Mouse (Mus musculus): ENCODE results near the gene Ppt2. TPM values are rescaled to one million over a fixed set of nuclear protein-coding genes. Genes with fewer than 3 reads are reported as not detected.

The Ppt2 gene
- 2.5 to 3.9 TPM (median 3.0 TPM) in 4 replicates for total RNA-seq (2023)

GRCm38 (mm10) chr17:34627943-34628643, at the start of gene Ppt2:
Gene Ppt2 (minus strand): TSS chr17:34628510.

GRCm38 (mm10) chr17:34670235-34670634, 41.9 kb upstream of the Ppt2 start, which contains the start of gene Tnxb:
Gene Tnxb (plus strand): TSS chr17:34670535.

GRCm38 (mm10) chr17:34646906-34647787, 18.8 kb upstream of the Ppt2 start, which contains the start of gene Atf6b:
Gene Atf6b (plus strand): TSS chr17:34647146.

GRCm38 (mm10) chr17:34644608-34645007, 16.3 kb upstream of the Ppt2 start, which contains the start of gene Fkbpl:
Gene Fkbpl (plus strand): TSS chr17:34644764.

GRCm38 (mm10) chr17:34629221-34629751, 976 bp upstream of the Ppt2 start, which contains the start of gene Prrt1:
Gene Prrt1 (plus strand): TSS chr17:34629533.

GRCm38 (mm10) chr17:34615871-34616270, 12.4 kb downstream of the Ppt2 start, which contains the start of gene Egfl8:
Gene Egfl8 (minus strand): TSS chr17:34615971.

GRCm38 (mm10) chr17:34604061-34604508, 24.2 kb downstream of the Ppt2 start, which contains the start of gene Agpat1:
Gene Agpat1 (plus strand): TSS chr17:34604262.

GRCm38 (mm10) chr17:34603375-34604060, 24.8 kb downstream of the Ppt2 start, which contains the start of gene Rnf5:
Gene Rnf5 (minus strand): TSS chr17:34603690.

GRCm38 (mm10) chr17:34597566-34598095, 30.7 kb downstream of the Ppt2 start, which contains the start of gene Ager:
Gene Ager (plus strand): TSS chr17:34597862.

GRCm38 (mm10) chr17:34591029-34591993, 37.0 kb downstream of the Ppt2 start, which contains the start of gene Pbx2:
Gene Pbx2 (plus strand): TSS chr17:34591266.

GRCm38 (mm10) chr17:34589681-34590101, 38.6 kb downstream of the Ppt2 start, which contains the start of gene Gpsm3:
Gene Gpsm3 (plus strand): TSS chr17:34589806.

Other genes with a start within 250 kb of the Ppt2 start
- gene BC051142, start 229.7 kb downstream of the Ppt2 start, total RNA-seq (2023) = 15.9 to 24.9 TPM (median 20.4 TPM) in 4 replicates
- gene Btnl4, start 151.2 kb downstream of the Ppt2 start, total RNA-seq (2023) = not detected in 4 replicates
- not detected in 4 replicates for gene Btnl6, start 111.2 kb downstream of the Ppt2 start, total RNA-seq (2023)
- gene Notch4, start 64.2 kb downstream of the Ppt2 start, total RNA-seq (2023) = 0.36 to 1.6 TPM (median 0.63 TPM) in 4 replicates
- 117 to 138 TPM (median 127 TPM) in 4 replicates for gene Gpsm3, start 38.7 kb downstream of the Ppt2 start, total RNA-seq (2023)
- gene Pbx2, start 37.2 kb downstream of the Ppt2 start, total RNA-seq (2023) = 47.4 to 53.9 TPM (median 53.5 TPM) in 4 replicates
- gene Ager, start 30.6 kb downstream of the Ppt2 start, total RNA-seq (2023) = 3.6 to 4.4 TPM (median 4.3 TPM) in 4 replicates
- 25.6 to 33.1 TPM (median 27.8 TPM) in 4 replicates for gene Rnf5, start 24.8 kb downstream of the Ppt2 start, total RNA-seq (2023)
- gene Agpat1, start 24.2 kb downstream of the Ppt2 start, total RNA-seq (2023) = 59.3 to 69.6 TPM (median 64.7 TPM) in 4 replicates
- gene Egfl8, start 12.5 kb downstream of the Ppt2 start, total RNA-seq (2023) = not detected in 4 replicates
- gene Prrt1, start 1.0 kb upstream of the Ppt2 start, total RNA-seq (2023) = 0.38 TPM in 1 of 4 replicates, not detected in the others
- 2.2 to 6.7 TPM (median 3.2 TPM) in 4 replicates for gene Fkbpl, start 16.3 kb upstream of the Ppt2 start, total RNA-seq (2023)
- 66.0 to 75.7 TPM (median 68.0 TPM) in 4 replicates for gene Atf6b, start 18.6 kb upstream of the Ppt2 start, total RNA-seq (2023)
- 0.09 to 0.19 TPM (median 0.13 TPM) in 4 replicates for gene Tnxb, start 42.0 kb upstream of the Ppt2 start, total RNA-seq (2023)
- 1.5 to 2.8 TPM (median 2.1 TPM) in 4 replicates for gene C4b, start 115.4 kb upstream of the Ppt2 start, total RNA-seq (2023)
- not detected in 4 replicates for gene Cyp21a1, start 176.1 kb upstream of the Ppt2 start, total RNA-seq (2023)
- 70.2 to 78.8 TPM (median 74.6 TPM) in 4 replicates for gene Stk19, start 208.4 kb upstream of the Ppt2 start, total RNA-seq (2023)
- 83.3 to 87.2 TPM (median 86.2 TPM) in 4 replicates for gene Dxo, start 208.5 kb upstream of the Ppt2 start, total RNA-seq (2023)
- gene Skiv2l, start 221.7 kb upstream of the Ppt2 start, total RNA-seq (2023) = 99.2 to 119 TPM (median 104 TPM) in 4 replicates
- 31.6 to 38.4 TPM (median 32.6 TPM) in 4 replicates for gene Nelfe, start 221.9 kb upstream of the Ppt2 start, total RNA-seq (2023)
- 0.60 TPM in 1 of 4 replicates, not detected in the others for gene Cfb, start 234.0 kb upstream of the Ppt2 start, total RNA-seq (2023)